Mouse (Mus musculus) lung, embryonic 14.5 days (tissue): ENCODE data around the gene Trp53i13. TPM values are rescaled to one million over a fixed set of nuclear protein-coding genes. Genes with fewer than 3 reads are reported as not detected.

Experiments
- ATAC-seq: fragments of 200-750 bp; cut with Nextera tagmentation; 2 replicates; pipeline ENCODE4 v1.8.0; 2017; ENCODE audit warnings: mild to moderate bottlenecking, moderate TSS enrichment, moderate library complexity; ENCODE audit not compliant: insufficient read depth
- DNase-seq: peaks from one replicate; pipeline ENCODE4 v3.0.0-alpha.2; 2015
- H3K27ac ChIP-seq: fragments of 300-500 bp; sonication (generic); 2 replicates; pipeline ENCODE4 v1.5.1; 2014; ENCODE audit warnings: low read depth, mild to moderate bottlenecking, moderate library complexity
- H3K27me3 ChIP-seq: fragments of 300-500 bp; sonication (generic); 2 replicates; pipeline ENCODE4 v1.6.1; 2014; ENCODE audit warnings: low read length, control low read depth; ENCODE audit not compliant: insufficient read depth
- H3K36me3 ChIP-seq: fragments of 300-500 bp; sonication (generic); 2 replicates; pipeline ENCODE4 v1.6.1; 2014; ENCODE audit warnings: control low read depth; ENCODE audit not compliant: insufficient read depth
- H3K4me1 ChIP-seq: fragments of 300-500 bp; sonication (generic); 2 replicates; pipeline ENCODE4 v1.6.1; 2014; ENCODE audit warnings: antibody characterized with exemption, control low read depth; ENCODE audit not compliant: insufficient read depth
- H3K4me2 ChIP-seq: fragments of 300-500 bp; sonication (generic); 2 replicates; pipeline ENCODE4 v1.6.1; 2014; ENCODE audit warnings: mild to moderate bottlenecking
- H3K4me3 ChIP-seq: fragments of 300-500 bp; sonication (generic); 2 replicates; pipeline ENCODE4 v1.5.1; 2014; ENCODE audit warnings: low read depth, low read length
- H3K9ac ChIP-seq: fragments of 300-500 bp; sonication (generic); 2 replicates; pipeline ENCODE4 v1.6.1; 2014
- H3K9me3 ChIP-seq: fragments of 300-500 bp; sonication (generic); 2 replicates; pipeline ENCODE4 v1.6.1; 2016; ENCODE audit warnings: low read depth, low read length, control low read depth
- CTCF ChIP-seq: IDR thresholded peaks from 2 replicates; pipeline ENCODE4 v1.5.1; 2016; ENCODE audit warnings: antibody characterized with exemption, low read depth
- WGBS: fragments of 180-500 bp; shearing (Covaris S2); extraction: QIAGEN DNeasy Blood & Tissue Kit; methylation state at CpG from one replicate; pipeline ENCODE4 v1.1.7; 2014; 5-methylcytosine and 5-hydroxymethylcytosine counted together
- polyA plus RNA-seq: library from polyadenylated mRNA; unstranded; fragments of >200 nt; fragmentation: Nextera tagmentation; extraction: Ambion mirVana; gene quantifications from 2 replicates; pipeline ENCODE4 v1.2.1, GENCODE M21; 2014

The Trp53i13 gene
- polyA plus RNA-seq, 1 experiment from 2014 or later: 40.3 TPM

DNA sequence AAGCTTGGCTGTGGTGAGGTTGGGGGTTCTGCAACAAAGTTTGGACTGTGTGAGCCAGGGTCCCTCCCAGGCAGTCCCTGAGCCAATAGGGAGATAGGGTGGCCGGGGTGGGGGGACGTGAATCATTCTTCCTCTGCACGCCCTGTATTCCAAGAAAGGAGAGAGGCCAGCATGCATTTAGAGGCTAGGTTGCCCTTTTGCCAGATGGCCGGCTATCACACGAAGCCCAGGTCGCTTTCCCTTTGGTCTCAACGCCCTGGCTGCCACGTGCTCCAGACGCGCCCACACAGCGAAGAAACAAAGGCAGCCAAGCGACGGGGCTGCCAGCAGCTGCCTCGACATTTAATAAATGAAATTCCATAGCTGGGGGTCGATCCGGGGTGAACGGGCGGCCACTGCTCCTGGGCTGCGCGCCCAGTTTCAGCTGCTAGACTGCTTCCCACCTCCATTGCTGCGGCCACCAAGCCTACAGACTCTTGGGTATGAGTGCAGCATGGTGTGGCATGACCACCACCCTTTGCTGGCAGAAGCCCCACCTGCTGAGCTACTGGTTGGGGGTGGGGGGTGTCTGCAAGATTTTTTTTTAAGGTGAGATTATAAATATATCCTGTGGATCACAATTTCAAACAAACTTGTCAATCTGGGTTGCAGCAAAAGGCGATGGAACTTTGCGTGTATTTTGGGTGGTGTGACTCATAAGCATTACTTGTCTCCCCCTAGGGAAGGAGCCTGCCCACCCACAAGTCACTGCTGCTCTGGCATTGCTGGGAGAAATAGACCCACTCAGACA lies 24.1 kb downstream of the Trp53i13 start:
- Histone ChIP-seq H3K27me3 (no peaks in the 10 kb centered on the region), H3K4me3 (peak overlapping the region; percentile 57), H3K9me3 (no peaks in the 10 kb centered on the region), H3K9ac (peak overlapping the region; percentile 93), H3K36me3 (0 out of 2 replicates have a peak, but pooled peaks cover 2% of the 10 kb centered on the region), H3K4me2 (peak overlapping the region; percentile 90), H3K4me1 (peaks cover 27% of the 10 kb centered on the region), H3K27ac (peak overlapping the region; percentile 97)
- 0% methylated on average over 23 of the region's 23 CpGs for WGBS
- DNase-seq (peak; percentile 94), ATAC-seq (peak; percentile 79)
- TF ChIP-seq CTCF: no peak

DNA sequence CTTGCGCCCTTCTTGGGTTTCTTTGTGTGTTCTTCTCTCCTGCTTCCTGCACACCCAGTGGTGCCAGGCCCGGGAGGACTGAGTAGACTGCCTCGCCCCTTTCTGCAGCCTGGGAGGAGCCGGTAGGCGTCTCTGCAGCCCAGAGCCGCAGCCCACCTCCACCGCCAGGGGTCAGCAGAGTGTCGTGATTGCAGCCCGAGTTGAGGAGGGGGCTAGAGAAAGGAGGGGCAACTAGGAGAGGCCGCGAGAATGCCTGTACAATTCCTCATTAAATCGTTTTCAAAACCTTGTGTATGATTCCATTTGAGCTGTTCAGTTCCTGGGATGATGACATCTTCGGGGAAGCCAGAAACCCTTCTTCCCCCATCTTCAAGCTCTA lies 24.7 kb downstream of the Trp53i13 start:
- H3K27me3 ChIP-seq: no peaks in the 10 kb centered on the region
- WGBS: under 1% methylated on average over 13 of the region's 13 CpGs
- peak; percentile 99 for TF ChIP-seq CTCF

GRCm38 (mm10) chr11:77490451-77490850 lies 25.3 kb downstream of the Trp53i13 start:
- no peak for DNase-seq

More for the DNA sequence above, 24.7 kb downstream of the Trp53i13 start:
- DNase-seq (peak; percentile 98), ATAC-seq (peak; percentile 75)
- Histone ChIP-seq H3K4me1 (peaks cover 29% of the 10 kb centered on the region), H3K9me3 (no peaks in the 10 kb centered on the region), H3K27ac (peak overlapping the region; percentile 97), H3K36me3 (no peaks in the 10 kb centered on the region), H3K4me2 (peak overlapping the region; percentile 90), H3K9ac (peak overlapping the region; percentile 93), H3K4me3 (peak overlapping the region; percentile 57)

GRCm38 (mm10) chr11:77489591-77490235 lies 26.1 kb downstream of the Trp53i13 start, which contains the start of gene Ankrd13b:
TSS of gene Ankrd13b (minus strand) at chr11:77489678.
- Histone ChIP-seq H3K27ac (peak within 1 kb of the TSS; percentile 54; the same call in 1 of the 2 replicates), H3K4me2 (peak within 1 kb of the TSS; percentile 80), H3K9me3 (no peaks in the 10 kb centered on the region), H3K27me3 (no peaks in the 10 kb centered on the region), H3K36me3 (no peaks in the 10 kb centered on the region), H3K4me1 (peaks cover 33% of the 10 kb centered on the region), H3K4me3 (peak within 1 kb of the TSS; percentile 84), H3K9ac (peak within 1 kb of the TSS; percentile 88)
- TF ChIP-seq CTCF: no peak
- ATAC-seq: peak; percentile 23
- DNase-seq: peak; percentile 87
- WGBS: under 1% methylated on average over 78 of the region's 87 CpGs

More at GRCm38 (mm10) chr11:77490451-77490850, 25.3 kb downstream of the Trp53i13 start:
- ATAC-seq: no peak
- H3K4me1 ChIP-seq: peaks cover 32% of the 10 kb centered on the region
- H3K4me3 ChIP-seq: peak overlapping the region; percentile 84
- H3K27ac ChIP-seq: peak overlapping the region; percentile 51; the same call in 1 of the 2 replicates
- H3K9ac ChIP-seq: no peak overlapping the region
- no peaks in the 10 kb centered on the region for H3K9me3 ChIP-seq
- no peaks in the 10 kb centered on the region for H3K27me3 ChIP-seq
- no peak for TF ChIP-seq CTCF
- peak overlapping the region; percentile 90 for H3K4me2 ChIP-seq
- H3K36me3 ChIP-seq: no peaks in the 10 kb centered on the region
- WGBS: 67% methylated on average over 6 of the region's 6 CpGs

GRCm38 (mm10) chr11:77488771-77489581 lies 26.8 kb downstream of the Trp53i13 start:
- 3% methylated on average over 47 of the region's 55 CpGs for WGBS
- Histone ChIP-seq H3K36me3 (no peaks in the 10 kb centered on the region), H3K4me1 (peaks cover 30% of the 10 kb centered on the region), H3K27me3 (no peaks in the 10 kb centered on the region), H3K9me3 (no peaks in the 10 kb centered on the region), H3K4me3 (peak overlapping the region; percentile 84), H3K4me2 (peak overlapping the region; percentile 80), H3K9ac (peak overlapping the region; percentile 88), H3K27ac (no peak overlapping the region)
- DNase-seq (peak; percentile 56), ATAC-seq (no peak)
- no peak for TF ChIP-seq CTCF

- 63% methylated on average over 5 of the region's 5 CpGs for WGBS
- Histone ChIP-seq H3K9ac (no peak overlapping the region), H3K9me3 (no peaks in the 10 kb centered on the region), H3K27me3 (no peaks in the 10 kb centered on the region), H3K36me3 (no peaks in the 10 kb centered on the region), H3K4me3 (no peak overlapping the region), H3K27ac (no peak overlapping the region), H3K4me1 (peaks cover 28% of the 10 kb centered on the region), H3K4me2 (no peak overlapping the region)
- no peak for ATAC-seq
- no peak for TF ChIP-seq CTCF
- peak; percentile 49 for DNase-seq
Observed at GRCm38 (mm10) chr11:77486798-77487197, 29.0 kb downstream of the Trp53i13 start.
